ENCODE assay signal across 17 mouse cellular contexts in the genomic region with DNA sequence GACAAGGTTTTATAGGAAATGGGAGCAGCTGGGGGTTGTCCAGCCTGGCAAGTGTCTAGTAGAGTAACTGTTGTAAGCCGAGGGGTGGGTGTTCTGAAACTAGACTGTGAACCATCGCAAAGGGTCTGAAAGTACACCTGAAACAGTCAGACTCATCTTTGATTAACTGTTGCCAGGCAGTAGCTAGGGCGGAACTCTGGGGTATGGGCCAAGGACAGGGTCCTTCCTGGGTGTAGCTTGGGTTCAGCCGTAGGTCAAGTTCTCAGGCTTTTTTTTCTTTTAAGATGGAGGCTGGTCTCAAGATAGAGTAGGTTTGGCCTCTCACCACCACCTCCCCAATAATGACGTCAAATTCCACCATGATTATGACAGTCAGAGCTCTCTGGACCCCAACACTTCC. TPM values are rescaled to one million over a fixed set of nuclear protein-coding genes. Genes with fewer than 3 reads are reported as not detected.
DNase-seq lines count a peak whose midpoint lies in the region.
"Had no signal": no experiment of that assay in that cellular context is flagged by ENCODE, and none has a peak within 500 bp of the region (broad histone marks: within the 10 kb centered on the region; RNA-seq: fewer than 3 reads in every experiment).

No protein-coding gene starts in this region.

- peak; percentile 86 for DNase-seq in ES-CJ7 (ENCODE audit: low read depth, low spot score)
- peak; percentile 83 for DNase-seq in R1 (ENCODE audit: low read depth, low spot score)
- no peak for DNase-seq in kidney, adult 8-10 months
- DNase-seq in heart, adult 9 months (ENCODE audit: low spot score in 2 of 2), result no peak
- DNase-seq in left cerebral cortex, postnatal 4 days, result no peak
- DNase-seq: adrenal gland, adult 8-10 months; adrenal gland, postnatal 14 days; adrenal gland, postnatal 36 days; cerebellum, adult 11-12 months; cerebellum, adult 2 months; cerebellum, adult 9-11 months; cerebellum, postnatal 14 days; cerebellum, postnatal 36 days; embryo, embryonic 11 days had no signal

- intact Hi-C loops in left cerebral cortex, postnatal 4 days (cut with DNase I), result no loop called here

RNA-seq across cellular contexts. Expression of a gene that starts 11.8 kb away (rescaled TPM):
- 100 to 1,000 TPM; 642 to 677 TPM for total RNA-seq in left cerebral cortex, postnatal 4 days (2021)

RNA-seq across cellular contexts. Expression of a gene that starts 26.3 kb away (rescaled TPM):
- total RNA-seq in left cerebral cortex, postnatal 4 days (2021), result not detected
- total RNA-seq: adrenal gland, adult 18-20 months; adrenal gland, adult 8-10 months; adrenal gland, postnatal 14 days; adrenal gland, postnatal 36 days; common myeloid progenitor, adult 5-6 weeks; G1E had no signal

RNA-seq across cellular contexts. Expression of a gene that starts 38.2 kb away (rescaled TPM):
- not detected for total RNA-seq in left cerebral cortex, postnatal 4 days (2021)
- total RNA-seq: adrenal gland, adult 18-20 months; adrenal gland, adult 8-10 months; adrenal gland, postnatal 14 days; adrenal gland, postnatal 36 days; common myeloid progenitor, adult 5-6 weeks had no signal

RNA-seq across cellular contexts. Expression of a gene that starts 47.1 kb away (rescaled TPM):
- total RNA-seq in left cerebral cortex, postnatal 4 days (2021), result not detected
- total RNA-seq: adrenal gland, adult 18-20 months; adrenal gland, adult 8-10 months; adrenal gland, postnatal 14 days; adrenal gland, postnatal 36 days; common myeloid progenitor, adult 5-6 weeks; G1E had no signal

RNA-seq across cellular contexts. Expression of a gene that starts 48.0 kb away (rescaled TPM):
- 100 to 1,000 TPM in 1 of 2 experiments, 10 to 100 TPM in 1; 43.8 to 116 TPM for total RNA-seq in left cerebral cortex, postnatal 4 days (2021)
- total RNA-seq: common myeloid progenitor, adult 5-6 weeks had no signal

Comparison
In these comparisons a context has a peak if more than half of its experiments do, and no peak if none do; other contexts are left out.
1. DNase-seq: peak in ES-CJ7 (single experiment) and R1 (single experiment); none in kidney, adult 8-10 months (0 of 2), heart, adult 9 months (0 of 2) and left cerebral cortex, postnatal 4 days (single experiment).